Mouse (Mus musculus) spleen, postnatal 0 days (tissue): Measurements from ENCODE around the gene Fbxo39. TPM values are rescaled to one million over a fixed set of nuclear protein-coding genes. Genes with fewer than 3 reads are reported as not detected.

Source experiments
- polyA plus RNA-seq: library from polyadenylated mRNA; unstranded; fragments of >200 nt; fragmentation: Nextera tagmentation; extraction: Ambion mirVana; gene quantifications from 2 replicates; pipeline ENCODE4 v1.2.1, GENCODE M21; 2015

Fbxo39 gene
- 0.07 TPM in 1 of 2 replicates, not detected in the other for polyA plus RNA-seq

GRCm38 (mm10) chr11:72314151-72314895 is at the start of gene Fbxo39:
Gene Fbxo39 (plus strand): TSS chr11:72314444.

GRCm38 (mm10) chr11:72266960-72267560 is 47.2 kb upstream of the Fbxo39 start, which contains the start of gene Slc13a5:
Gene Slc13a5 (minus strand): TSS chr11:72267222.

GRCm38 (mm10) chr11:72301334-72301733 is 12.9 kb upstream of the Fbxo39 start, which contains the start of gene Xaf1:
Gene Xaf1 (plus strand): TSS chr11:72301629.

GRCm38 (mm10) chr11:72362347-72362741 is 48.1 kb downstream of the Fbxo39 start, which contains the start of gene Tekt1:
Gene Tekt1 (minus strand): TSS chr11:72362442.

Other genes with a start within 250 kb of the Fbxo39 start
- gene Pitpnm3, start 178.7 kb upstream of the Fbxo39 start, polyA plus RNA-seq: 0.23 and 0.47 TPM in 2 replicates
- 0.06 and 0.07 TPM in 2 replicates for gene Gm43951, start 107.6 kb upstream of the Fbxo39 start, polyA plus RNA-seq
- gene 4933427D14Rik, start 107.0 kb upstream of the Fbxo39 start, polyA plus RNA-seq: 6.0 and 7.7 TPM in 2 replicates
- gene Txndc17, start 106.9 kb upstream of the Fbxo39 start, polyA plus RNA-seq: 102 and 113 TPM in 2 replicates
- 23.3 and 26.0 TPM in 2 replicates for gene Med31, start 98.9 kb upstream of the Fbxo39 start, polyA plus RNA-seq
- gene Slc13a5, start 47.2 kb upstream of the Fbxo39 start, polyA plus RNA-seq: not detected in 2 replicates
- gene Xaf1, start 12.8 kb upstream of the Fbxo39 start, polyA plus RNA-seq: 16.4 and 28.2 TPM in 2 replicates
- not detected in 2 replicates for gene Tekt1, start 48.0 kb downstream of the Fbxo39 start, polyA plus RNA-seq
- gene Smtnl2, start 97.3 kb downstream of the Fbxo39 start, polyA plus RNA-seq: 12.4 and 13.3 TPM in 2 replicates
- not detected in 2 replicates for gene Ggt6, start 121.1 kb downstream of the Fbxo39 start, polyA plus RNA-seq
- 91.7 and 94.0 TPM in 2 replicates for gene Mybbp1a, start 126.9 kb downstream of the Fbxo39 start, polyA plus RNA-seq
- gene Spns2, start 175.5 kb downstream of the Fbxo39 start, polyA plus RNA-seq: 4.8 and 5.4 TPM in 2 replicates
- 2.8 and 4.6 TPM in 2 replicates for gene Spns3, start 236.1 kb downstream of the Fbxo39 start, polyA plus RNA-seq